Mouse (Mus musculus): ENCODE data around the gene Ccdc12. TPM values are rescaled to one million over a fixed set of nuclear protein-coding genes. Genes with fewer than 3 reads are reported as not detected.
A peak's percentile ranks its signal among the peaks of the same experiment; 100 is the strongest.

Ccdc12 gene
- total RNA-seq, 2 experiments from 2014 or later, result 44.8 to 58.6 TPM

GRCm38 (mm10) chr9:110689261-110689779 lies 33.0 kb downstream of the Ccdc12 start:
- intact Hi-C loops (cut with DNase I), result no loop called here
- DNase-seq (ENCODE audit: low spot score in 2 of 2), result no peak

DNA sequence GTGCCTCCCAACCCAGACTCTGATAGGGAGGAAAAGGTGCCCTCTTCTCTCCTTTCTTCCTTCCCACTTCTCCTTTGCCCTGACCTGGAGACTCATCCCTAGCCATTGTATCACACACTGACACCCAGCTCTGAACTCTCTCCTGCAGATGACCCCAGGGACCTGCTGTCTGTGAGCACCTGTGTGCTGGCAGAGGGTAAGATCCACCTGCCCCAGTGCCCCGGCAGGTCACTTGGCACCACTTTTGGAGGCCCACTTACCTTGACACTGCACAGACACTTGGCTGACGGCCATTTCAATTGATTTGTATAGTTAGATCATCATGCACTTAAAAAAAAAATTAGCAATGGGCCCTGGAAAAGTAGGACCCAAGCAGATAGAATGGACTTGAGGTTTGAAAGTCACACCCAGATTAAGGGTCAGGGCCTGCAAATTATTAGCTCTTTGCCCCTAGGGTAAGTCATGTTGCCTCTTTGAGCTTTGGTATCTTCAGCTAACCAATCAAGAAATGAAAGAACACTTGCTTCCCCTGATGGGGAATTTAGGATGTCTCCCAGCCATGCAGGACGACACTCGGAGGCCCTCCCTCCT lies 39.0 kb downstream of the Ccdc12 start:
- DNase-seq (ENCODE audit: low spot score in 2 of 2), result no peak
- intact Hi-C loops (cut with DNase I), result no loop called here

GRCm38 (mm10) chr9:110696427-110696826 lies 40.1 kb downstream of the Ccdc12 start:
- no peak for DNase-seq (ENCODE audit: low spot score in 2 of 2)
- intact Hi-C loops (cut with DNase I), result no loop called here

GRCm38 (mm10) chr9:110697465-110697864 lies 41.2 kb downstream of the Ccdc12 start:
- intact Hi-C loops (cut with DNase I), result no loop called here

GRCm38 (mm10) chr9:110699574-110699973 lies 43.3 kb downstream of the Ccdc12 start:
- intact Hi-C loops (cut with DNase I), result no loop called here
- DNase-seq (ENCODE audit: low spot score in 2 of 2), result no peak

More at GRCm38 (mm10) chr9:110697465-110697864, 41.2 kb downstream of the Ccdc12 start:
- DNase-seq (ENCODE audit: low spot score in 2 of 2), result no peak

DNA sequence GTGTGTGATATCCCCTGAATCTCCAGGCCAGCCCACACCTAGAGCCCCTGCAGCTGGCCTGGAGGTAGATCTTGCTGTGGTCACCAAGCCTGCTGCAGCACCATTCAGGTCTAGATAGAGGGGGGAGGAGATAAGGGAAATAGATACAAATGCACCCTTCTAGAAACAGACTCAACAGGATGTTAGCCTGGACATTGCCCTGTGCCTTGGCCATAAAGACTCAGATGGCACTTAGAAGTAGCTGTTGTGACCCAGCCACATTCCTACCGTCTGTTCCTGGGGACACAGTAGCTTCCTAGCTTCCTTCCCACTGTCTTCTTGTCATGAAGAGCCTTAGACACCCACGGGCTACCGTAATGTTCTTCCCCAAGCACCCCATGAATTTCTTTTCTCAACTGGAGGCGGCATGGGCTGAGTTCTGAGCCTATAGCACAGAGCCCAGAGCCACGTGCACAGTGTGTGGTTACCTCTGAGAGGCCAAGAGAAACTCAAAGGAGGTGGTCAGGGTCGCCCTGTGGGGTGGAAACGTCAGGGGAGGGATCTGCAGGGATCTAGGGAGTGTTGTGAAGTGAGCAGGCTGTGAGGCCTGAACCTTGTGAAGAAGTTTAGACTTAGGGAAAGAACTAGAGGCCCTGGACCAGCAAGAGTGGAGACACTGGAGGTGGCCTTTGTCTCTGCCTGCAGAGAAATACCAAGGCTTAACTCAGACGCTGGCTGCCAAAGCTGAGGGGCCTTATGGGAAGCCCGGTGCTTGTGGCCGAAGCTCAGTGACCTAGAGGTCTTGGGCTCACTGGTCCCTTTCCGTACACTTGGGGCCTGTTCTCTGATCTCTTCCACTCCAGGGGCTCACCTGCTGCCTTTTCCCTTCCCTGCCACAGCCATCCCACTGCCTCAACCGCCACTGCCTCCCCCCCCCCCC lies 45.1 kb downstream of the Ccdc12 start:
- no peak for DNase-seq (ENCODE audit: low spot score in 2 of 2)
- intact Hi-C loops (cut with DNase I), result no loop called here

- no peak for DNase-seq (ENCODE audit: low spot score in 2 of 2)
- intact Hi-C loops (cut with DNase I), result no loop called here
Observed at GRCm38 (mm10) chr9:110702848-110703247, 46.5 kb downstream of the Ccdc12 start.

- intact Hi-C loops (cut with DNase I), result no loop called here
Observed at GRCm38 (mm10) chr9:110703951-110704350, 47.6 kb downstream of the Ccdc12 start.

DNA sequence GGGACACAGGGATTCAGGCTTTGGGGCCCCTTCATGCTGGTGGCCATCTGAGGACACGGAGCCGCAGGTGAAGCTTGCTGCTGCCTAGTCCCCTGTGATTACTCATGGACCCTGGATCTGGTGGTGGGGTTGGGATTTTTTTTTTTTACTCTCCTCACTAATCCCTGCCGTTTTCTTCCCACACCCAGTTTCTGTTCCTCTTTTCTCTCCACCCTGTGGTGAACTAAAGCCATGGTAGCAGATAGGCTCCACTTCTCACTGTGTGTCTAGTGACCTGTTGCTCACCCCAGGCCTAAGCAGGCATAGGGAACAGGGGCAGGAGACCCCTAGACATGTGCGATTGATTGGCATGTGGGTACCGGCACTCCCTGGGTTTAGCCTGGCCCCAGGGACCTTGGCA lies 50.5 kb downstream of the Ccdc12 start:
- no peak for DNase-seq (ENCODE audit: low spot score in 2 of 2)
- intact Hi-C loops (cut with DNase I), result loop anchor here (5.0 kb wide), 2 partner anchors 54 to 294 kb away; partner anchors contain the start of gene Nbeal2

More at GRCm38 (mm10) chr9:110703951-110704350, 47.6 kb downstream of the Ccdc12 start:
- DNase-seq (ENCODE audit: low spot score in 2 of 2), result no peak

DNA sequence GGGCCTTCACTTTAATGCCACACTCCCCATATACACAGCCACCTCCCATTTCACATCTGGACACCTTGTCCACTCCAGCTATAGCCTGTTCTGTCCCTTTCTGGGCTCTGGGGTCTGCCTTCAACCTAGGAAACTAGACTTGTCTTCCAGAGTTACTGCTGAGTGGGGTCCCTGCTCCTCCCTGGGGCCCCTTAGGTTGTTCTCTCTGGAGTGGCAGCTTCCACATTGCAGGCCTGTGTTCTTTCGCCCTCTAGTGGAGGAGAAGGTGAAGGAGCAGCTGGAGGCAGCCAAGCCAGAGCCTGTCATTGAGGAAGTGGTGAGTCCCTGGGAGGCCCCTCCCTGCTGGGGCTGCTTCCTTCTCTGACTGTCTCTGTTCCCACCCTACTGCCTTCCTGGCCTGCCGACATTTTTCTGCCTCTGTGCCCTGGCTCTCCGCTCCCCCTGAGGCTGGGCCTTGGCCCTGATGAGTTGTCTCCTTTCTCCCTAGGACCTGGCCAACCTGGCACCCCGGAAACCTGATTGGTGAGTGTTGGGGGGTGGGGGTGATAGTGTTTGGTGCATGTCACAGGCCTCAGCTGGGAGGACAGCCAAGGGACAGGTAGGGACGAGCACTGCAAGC lies 53.4 kb downstream of the Ccdc12 start:
- intact Hi-C loops (cut with DNase I), result loop anchor here (1.0 to 5.0 kb wide), 3 partner anchors 57 to 297 kb away; partner anchors contain the start of gene Nbeal2
- DNase-seq (ENCODE audit: low spot score in 2 of 2), result peak; percentile 84 to 87

DNA sequence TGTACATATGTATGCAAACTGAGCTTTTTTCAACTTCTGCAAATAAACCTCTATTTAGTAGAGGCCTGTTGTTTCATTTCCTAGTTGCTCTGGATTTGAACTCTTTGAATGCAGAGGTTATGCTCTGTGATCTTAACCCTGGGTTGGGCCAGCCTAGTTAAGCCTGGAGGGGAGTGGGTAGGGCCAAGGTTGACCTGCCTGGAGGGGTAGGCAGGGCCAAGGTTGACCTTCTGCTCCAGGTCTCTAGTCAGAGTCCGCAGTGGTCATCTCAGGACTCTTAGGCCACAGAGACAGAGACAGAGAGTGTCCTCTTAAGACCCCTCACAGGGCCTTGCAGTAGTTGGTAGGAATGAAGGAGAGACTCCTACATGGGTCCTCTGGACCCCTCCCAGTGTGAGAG lies 55.2 kb downstream of the Ccdc12 start:
- intact Hi-C loops (cut with DNase I), result no loop called here
- DNase-seq (ENCODE audit: low spot score in 2 of 2), result no peak

DNA sequence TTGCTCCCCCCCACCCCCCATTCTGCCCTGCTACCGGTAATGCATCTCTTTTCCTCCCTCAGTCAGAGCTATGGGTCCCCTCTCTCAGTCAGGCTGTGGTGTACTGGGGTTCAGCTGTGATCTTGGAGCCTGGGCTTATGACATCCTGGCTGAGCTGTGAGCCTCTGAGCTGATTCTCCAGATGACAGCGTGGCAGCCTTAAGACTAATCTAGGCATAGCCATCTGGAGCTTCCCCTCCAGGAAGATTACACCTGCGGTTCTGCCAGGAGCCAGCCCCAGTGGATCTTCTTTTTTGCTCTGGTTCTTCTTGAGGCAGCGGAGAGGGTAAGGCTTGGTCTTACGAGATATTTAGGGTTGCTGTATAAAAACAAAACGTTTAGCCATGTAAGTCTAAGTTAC lies 55.7 kb downstream of the Ccdc12 start:
- intact Hi-C loops (cut with DNase I), result no loop called here
- DNase-seq (ENCODE audit: low spot score in 2 of 2), result no peak

DNA sequence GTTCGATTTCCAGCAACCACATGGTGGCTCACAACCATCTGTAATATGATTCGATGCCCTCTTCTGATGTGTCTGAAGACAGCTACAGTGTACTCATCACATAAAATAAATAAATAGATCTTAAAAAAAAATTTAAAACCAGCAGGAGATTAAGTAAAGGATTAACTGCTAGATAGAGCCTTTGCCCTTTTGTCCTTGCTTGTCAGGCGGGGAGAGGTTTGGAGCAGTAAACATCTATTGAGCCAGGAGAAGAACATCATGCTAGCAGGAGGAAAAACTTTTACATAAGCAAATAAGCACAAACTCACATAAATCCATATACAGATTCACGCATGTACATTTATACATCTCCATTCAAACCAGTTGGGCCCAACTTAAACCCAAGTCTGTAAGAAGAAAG lies 56.2 kb downstream of the Ccdc12 start:
- DNase-seq (ENCODE audit: low spot score in 2 of 2), result no peak
- intact Hi-C loops (cut with DNase I), result no loop called here

DNA sequence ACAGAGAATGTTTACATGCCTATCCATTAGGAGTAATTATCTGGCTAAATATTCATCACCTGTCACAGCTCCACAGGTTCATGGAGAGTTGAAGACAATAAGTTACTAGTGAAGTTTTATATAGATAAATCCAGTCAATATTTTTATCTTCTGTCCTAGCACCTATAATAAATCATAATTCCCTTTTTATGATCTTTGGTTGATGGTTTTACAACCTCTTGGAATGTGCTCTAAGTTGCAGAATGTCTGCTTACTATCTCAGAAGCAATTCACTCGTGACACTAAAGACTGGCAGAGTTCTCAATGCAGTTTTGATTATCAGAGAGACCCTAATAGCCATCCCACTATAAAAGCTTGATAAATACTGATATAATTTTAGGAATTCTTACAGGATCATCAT lies 57.1 kb downstream of the Ccdc12 start:
- intact Hi-C loops (cut with DNase I), result no loop called here
- no peak for DNase-seq (ENCODE audit: low spot score in 2 of 2)

- intact Hi-C loops (cut with DNase I), result loop anchor here (5.0 kb wide), 1 partner anchor 157 kb away; no protein-coding TSS in a partner anchor
- no peak for DNase-seq (ENCODE audit: low spot score in 2 of 2)
Observed at GRCm38 (mm10) chr9:110715426-110715825, 59.1 kb downstream of the Ccdc12 start.

DNA sequence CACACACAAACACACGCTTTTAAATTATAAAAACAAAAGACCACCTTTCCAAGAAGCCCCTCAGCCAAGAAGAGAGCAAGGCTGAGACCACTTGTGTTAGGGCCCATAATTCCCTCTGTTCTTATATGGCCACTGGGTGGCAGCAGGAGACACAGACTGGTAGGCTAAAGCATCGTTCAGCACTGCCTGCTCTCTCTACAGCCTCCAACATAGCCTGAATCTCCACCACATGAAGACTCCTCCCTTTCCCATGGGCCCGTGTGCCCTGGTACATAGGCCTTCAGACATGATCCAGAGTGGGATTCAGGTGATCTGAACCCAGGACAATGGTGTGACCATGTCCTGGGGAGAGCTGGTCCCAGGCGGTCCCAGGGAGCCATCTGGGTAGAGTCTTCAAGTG lies 60.5 kb downstream of the Ccdc12 start:
- DNase-seq (ENCODE audit: low spot score in 2 of 2), result peak; percentile 81 to 90
- intact Hi-C loops (cut with DNase I), result loop anchor here (2.0 to 5.0 kb wide), 2 partner anchors 64 to 156 kb away; no protein-coding TSS in a partner anchor

DNA sequence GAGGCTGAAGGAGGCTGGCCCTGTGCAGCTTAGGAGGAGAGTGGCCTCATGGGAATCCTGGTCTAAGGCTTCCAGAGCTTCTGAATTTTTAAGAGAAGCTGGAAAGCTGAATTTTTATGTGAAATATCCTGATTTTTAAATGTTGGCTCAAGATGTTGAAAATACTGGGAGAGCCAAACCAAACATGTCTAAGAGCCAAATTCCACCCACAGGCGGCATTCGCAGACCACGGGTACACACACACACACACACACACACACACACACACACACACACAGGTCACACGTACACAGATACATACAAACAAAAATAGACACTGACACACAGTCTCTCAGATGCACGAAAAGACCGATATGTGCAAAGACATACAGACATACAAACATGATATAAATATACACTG lies 61.8 kb downstream of the Ccdc12 start:
- intact Hi-C loops (cut with DNase I), result loop anchor here (5.0 kb wide), 1 partner anchor 154 kb away; no protein-coding TSS in a partner anchor
- DNase-seq (ENCODE audit: low spot score in 2 of 2), result peak in 1 of 2 experiments; percentile 50

- intact Hi-C loops (cut with DNase I), result loop anchor here (5.0 kb wide), 1 partner anchor 153 kb away; no protein-coding TSS in a partner anchor
- no peak for DNase-seq (ENCODE audit: low spot score in 2 of 2)
Observed at GRCm38 (mm10) chr9:110718810-110719209, 62.5 kb downstream of the Ccdc12 start.

- intact Hi-C loops (cut with DNase I), result loop anchor here (5.0 kb wide), 1 partner anchor 152 kb away; no protein-coding TSS in a partner anchor
- DNase-seq (ENCODE audit: low spot score in 2 of 2), result no peak
Observed at GRCm38 (mm10) chr9:110719977-110720376, 63.7 kb downstream of the Ccdc12 start.

DNA sequence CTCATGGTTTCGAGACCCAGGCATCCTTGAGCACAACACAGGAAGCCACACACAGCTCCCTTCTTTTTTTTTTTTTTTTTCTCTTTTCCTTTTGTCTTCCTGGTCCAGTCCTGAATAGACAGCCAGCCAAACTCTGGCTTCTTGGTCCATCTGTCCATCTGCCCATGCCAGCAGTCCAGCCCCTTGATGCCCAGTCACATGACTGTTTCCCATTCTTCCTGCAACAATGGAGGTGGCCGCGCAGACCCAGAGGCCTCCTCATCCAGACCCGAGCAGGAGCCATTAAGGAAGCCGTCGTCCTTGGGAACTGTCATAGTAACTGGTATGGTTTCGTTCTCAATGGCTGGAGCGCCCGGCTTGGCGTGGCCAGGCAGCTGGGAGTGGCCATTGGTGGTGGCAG lies 65.8 kb downstream of the Ccdc12 start:
- intact Hi-C loops (cut with DNase I), result no loop called here
- no peak for DNase-seq (ENCODE audit: low spot score in 2 of 2)
